Mouse (Mus musculus) heart, embryonic 16.5 days (tissue): ENCODE measurements around the gene Ptpn23. TPM values are rescaled to one million over a fixed set of nuclear protein-coding genes. Genes with fewer than 3 reads are reported as not detected.

Source experiments
- ATAC-seq: fragments of 200-750 bp; cut with Nextera tagmentation; replicated peaks from 2 replicates; pipeline ENCODE4 v1.8.0; 2017; ENCODE audit warnings: moderate number of reproducible peaks; ENCODE audit not compliant: insufficient read depth, low FRiP score; ENCODE audit errors: extremely low read depth
- H3K27ac ChIP-seq: fragments of 300-500 bp; sonication (generic); 2 replicates; pipeline ENCODE4 v1.5.1; 2014; ENCODE audit warnings: mild to moderate bottlenecking, low read length, control low read depth, moderate library complexity
- H3K27me3 ChIP-seq: fragments of 300-500 bp; sonication (generic); 2 replicates; pipeline ENCODE4 v1.6.1; 2014; ENCODE audit warnings: low read length, mixed read lengths; ENCODE audit not compliant: control insufficient read depth, insufficient read depth
- H3K36me3 ChIP-seq: fragments of 300-500 bp; sonication (generic); 2 replicates; pipeline ENCODE4 v1.6.1; 2014; ENCODE audit not compliant: control insufficient read depth, insufficient read depth
- H3K4me1 ChIP-seq: fragments of 300-500 bp; sonication (generic); 2 replicates; pipeline ENCODE4 v1.6.1; 2014; ENCODE audit warnings: low read length, mixed read lengths; ENCODE audit not compliant: control insufficient read depth, insufficient read depth
- H3K4me2 ChIP-seq: fragments of 300-500 bp; sonication (generic); 2 replicates; pipeline ENCODE4 v1.6.1; 2014; ENCODE audit warnings: low read depth, mild to moderate bottlenecking, control low read depth, low read length
- H3K4me3 ChIP-seq: fragments of 300-500 bp; sonication (generic); 2 replicates; pipeline ENCODE4 v1.5.1; 2014; ENCODE audit warnings: mild to moderate bottlenecking, control low read depth, low read length
- H3K9ac ChIP-seq: fragments of 300-500 bp; sonication (generic); 2 replicates; pipeline ENCODE4 v1.6.1; 2014; ENCODE audit warnings: low read length, control low read depth
- H3K9me3 ChIP-seq: fragments of 300-500 bp; sonication (generic); replicated peaks from 2 replicates; pipeline ENCODE4 v1.6.1; 2016; ENCODE audit warnings: low read length; ENCODE audit not compliant: control insufficient read depth
- WGBS: fragments of 180-500 bp; shearing (Covaris S2); extraction: QIAGEN DNeasy Blood & Tissue Kit; methylation state at CpG from one replicate; pipeline ENCODE4 v1.1.7; 2014; 5-methylcytosine and 5-hydroxymethylcytosine counted together
- polyA plus RNA-seq: library from polyadenylated mRNA; unstranded; fragments of >200 nt; fragmentation: Nextera tagmentation; extraction: Ambion mirVana; gene quantifications from 2 replicates; pipeline ENCODE4 v1.2.1, GENCODE M21; 2015

The Ptpn23 gene
- polyA plus RNA-seq, 1 experiment from 2014 or later = 12.0 TPM

- Histone ChIP-seq H3K36me3 (peaks cover 14% of the 10 kb centered on the region), H3K4me1 (peaks cover 10% of the 10 kb centered on the region), H3K27ac (no peak overlapping the region), H3K4me3 (no peak overlapping the region), H3K27me3 (no peaks in the 10 kb centered on the region), H3K4me2 (no peak overlapping the region), H3K9ac (no peak overlapping the region), H3K9me3 (no peaks in the 10 kb centered on the region)
- 86% methylated on average over 13 of the region's 13 CpGs for whole genome bisulfite sequencing
- no peak for ATAC-seq
These were observed 34.1 kb downstream of the Ptpn23 start for GRCm38 (mm10) chr9:110373871-110374270.

GRCm38 (mm10) chr9:110369860-110370259, 38.2 kb downstream of the Ptpn23 start:
- peak; percentile 70 for ATAC-seq

GRCm38 (mm10) chr9:110366746-110367145, 41.3 kb downstream of the Ptpn23 start:
- H3K4me3 ChIP-seq = no peak overlapping the region
- ATAC-seq = peak; percentile 54; the same call in 1 of the 2 replicates
- no peak overlapping the region for H3K27ac ChIP-seq
- 55% methylated on average over 5 of the region's 5 CpGs for WGBS
- peaks cover 13% of the 10 kb centered on the region for H3K4me1 ChIP-seq
- H3K9ac ChIP-seq = no peak overlapping the region
- H3K4me2 ChIP-seq = no peak overlapping the region
- H3K9me3 ChIP-seq = no peaks in the 10 kb centered on the region
- no peaks in the 10 kb centered on the region for H3K27me3 ChIP-seq
- H3K36me3 ChIP-seq = peaks cover 7% of the 10 kb centered on the region; the same call in 1 of the 2 replicates

More at GRCm38 (mm10) chr9:110369860-110370259, 38.2 kb downstream of the Ptpn23 start:
- no peaks in the 10 kb centered on the region for H3K9me3 ChIP-seq
- H3K27ac ChIP-seq = peak overlapping the region; percentile 30
- H3K4me1 ChIP-seq = peaks cover 13% of the 10 kb centered on the region
- peaks cover 2% of the 10 kb centered on the region; the same call in 1 of the 2 replicates for H3K36me3 ChIP-seq
- no peaks in the 10 kb centered on the region for H3K27me3 ChIP-seq
- no peak overlapping the region for H3K9ac ChIP-seq
- WGBS = 58% methylated on average over 3 of the region's 3 CpGs
- no peak overlapping the region for H3K4me3 ChIP-seq
- H3K4me2 ChIP-seq = no peak overlapping the region

GRCm38 (mm10) chr9:110362337-110362736, 45.7 kb downstream of the Ptpn23 start:
- Histone ChIP-seq H3K27me3 (no peaks in the 10 kb centered on the region), H3K4me1 (0 out of 2 replicates have a peak, but pooled peaks cover 3% of the 10 kb centered on the region), H3K36me3 (peaks cover 7% of the 10 kb centered on the region; the same call in 1 of the 2 replicates), H3K9ac (no peak overlapping the region), H3K4me3 (no peak overlapping the region), H3K4me2 (no peak overlapping the region), H3K9me3 (no peaks in the 10 kb centered on the region), H3K27ac (no peak overlapping the region)
- no peak for ATAC-seq
- 73% methylated on average over 10 of the region's 10 CpGs for WGBS

GRCm38 (mm10) chr9:110361299-110361698, 46.7 kb downstream of the Ptpn23 start:
- ATAC-seq = no peak
- H3K4me1 ChIP-seq = no peaks in the 10 kb centered on the region
- WGBS = 65% methylated on average over 12 of the region's 12 CpGs
- H3K27ac ChIP-seq = no peak overlapping the region
- no peaks in the 10 kb centered on the region for H3K27me3 ChIP-seq
- H3K4me3 ChIP-seq = no peak overlapping the region
- H3K9me3 ChIP-seq = no peaks in the 10 kb centered on the region
- H3K4me2 ChIP-seq = no peak overlapping the region
- H3K9ac ChIP-seq = no peak overlapping the region
- peaks cover 7% of the 10 kb centered on the region; the same call in 1 of the 2 replicates for H3K36me3 ChIP-seq

- Histone ChIP-seq H3K27ac (no peak overlapping the region), H3K9ac (no peak overlapping the region), H3K4me1 (no peaks in the 10 kb centered on the region), H3K9me3 (no peaks in the 10 kb centered on the region), H3K36me3 (peaks cover 6% of the 10 kb centered on the region; the same call in 1 of the 2 replicates), H3K4me3 (no peak overlapping the region), H3K4me2 (no peak overlapping the region), H3K27me3 (no peaks in the 10 kb centered on the region)
- WGBS = 81% methylated on average over 2 of the region's 2 CpGs
- ATAC-seq = no peak
These were observed 49.7 kb downstream of the Ptpn23 start for GRCm38 (mm10) chr9:110358341-110358740.

GRCm38 (mm10) chr9:110351932-110352632, 55.9 kb downstream of the Ptpn23 start:
- no peak overlapping the region for H3K4me2 ChIP-seq
- H3K4me3 ChIP-seq = no peak overlapping the region
- peaks cover 3% of the 10 kb centered on the region; the same call in 1 of the 2 replicates for H3K4me1 ChIP-seq
- H3K9ac ChIP-seq = 0 out of 2 replicates have a peak overlapping the region, but pooled peaks have one; percentile 15
- WGBS = 65% methylated on average over 8 of the region's 8 CpGs
- H3K27me3 ChIP-seq = no peaks in the 10 kb centered on the region
- no peak overlapping the region for H3K27ac ChIP-seq
- ATAC-seq = no peak
- H3K9me3 ChIP-seq = no peaks in the 10 kb centered on the region
- peaks cover 3% of the 10 kb centered on the region; the same call in 1 of the 2 replicates for H3K36me3 ChIP-seq

GRCm38 (mm10) chr9:110351350-110351749, 56.7 kb downstream of the Ptpn23 start:
- no peaks in the 10 kb centered on the region for H3K27me3 ChIP-seq
- H3K9ac ChIP-seq = no peak overlapping the region
- no peak overlapping the region for H3K4me2 ChIP-seq
- peaks cover 3% of the 10 kb centered on the region; the same call in 1 of the 2 replicates for H3K36me3 ChIP-seq
- H3K27ac ChIP-seq = no peak overlapping the region
- ATAC-seq = no peak
- H3K4me3 ChIP-seq = no peak overlapping the region
- peaks cover 3% of the 10 kb centered on the region; the same call in 1 of the 2 replicates for H3K4me1 ChIP-seq
- WGBS = 89% methylated on average over 2 of the region's 2 CpGs
- no peaks in the 10 kb centered on the region for H3K9me3 ChIP-seq

- Histone ChIP-seq H3K4me2 (no peak overlapping the region), H3K9me3 (no peaks in the 10 kb centered on the region), H3K4me3 (no peak overlapping the region), H3K9ac (no peak overlapping the region), H3K4me1 (peaks cover 3% of the 10 kb centered on the region; the same call in 1 of the 2 replicates), H3K27me3 (no peaks in the 10 kb centered on the region), H3K27ac (no peak overlapping the region), H3K36me3 (peaks cover 3% of the 10 kb centered on the region; the same call in 1 of the 2 replicates)
- no peak for ATAC-seq
- WGBS = 81% methylated on average over 5 of the region's 5 CpGs
These were observed 57.4 kb downstream of the Ptpn23 start for GRCm38 (mm10) chr9:110350612-110351011.
